Mouse (Mus musculus): ENCODE data around the gene Riok2. TPM values are rescaled to one million over a fixed set of nuclear protein-coding genes. Genes with fewer than 3 reads are reported as not detected.

The Riok2 gene
- polyA plus RNA-seq, 1 experiment from 2014 or later = 13.6 TPM

- no peak for TF ChIP-seq CTCF (IDR thresholded peaks at IDR 0.05; ENCODE audit: low read depth)
- Histone ChIP-seq H3K27ac (ENCODE audit: low read depth, low read length) (no peak overlapping the region), H3K27me3 (replicated peaks; ENCODE audit: control insufficient read depth, insufficient read depth, low read length) (no peaks in the 10 kb centered on the region), H3K4me3 (ENCODE audit: low read depth, low read length) (no peak overlapping the region), H3K9me3 (ENCODE audit: control insufficient read depth) (no peaks in the 10 kb centered on the region), H3K9ac (ENCODE audit: low read depth, low read length) (no peak overlapping the region), H3K4me1 (replicated peaks; ENCODE audit: control insufficient read depth, insufficient read depth, low read length) (no peaks in the 10 kb centered on the region), H3K4me2 (replicated peaks; ENCODE audit: low read depth) (no peak overlapping the region), H3K36me3 (ENCODE audit: control insufficient read depth, insufficient read depth) (no peaks in the 10 kb centered on the region)
- 81% methylated on average over 4 of the region's 4 CpGs for WGBS
- no peak for ATAC-seq
Observed at GRCm38 (mm10) chr17:17433679-17434078, 59.6 kb downstream of the Riok2 start.

- H3K4me1 ChIP-seq (replicated peaks; ENCODE audit: control insufficient read depth, insufficient read depth, low read length) = no peaks in the 10 kb centered on the region
- no peak for TF ChIP-seq CTCF (IDR thresholded peaks at IDR 0.05; ENCODE audit: low read depth)
- no peaks in the 10 kb centered on the region for H3K36me3 ChIP-seq (ENCODE audit: control insufficient read depth, insufficient read depth)
- no peaks in the 10 kb centered on the region for H3K27me3 ChIP-seq (replicated peaks; ENCODE audit: control insufficient read depth, insufficient read depth, low read length)
- ATAC-seq = no peak
- no peak overlapping the region for H3K4me2 ChIP-seq (replicated peaks; ENCODE audit: low read depth)
- H3K9ac ChIP-seq (ENCODE audit: low read depth, low read length) = no peak overlapping the region
- no peaks in the 10 kb centered on the region for H3K9me3 ChIP-seq (ENCODE audit: control insufficient read depth)
- H3K27ac ChIP-seq (ENCODE audit: low read depth, low read length) = no peak overlapping the region
- no peak overlapping the region for H3K4me3 ChIP-seq (ENCODE audit: low read depth, low read length)
Observed at GRCm38 (mm10) chr17:17438576-17439191, 64.6 kb downstream of the Riok2 start.

- Histone ChIP-seq H3K27me3 (replicated peaks; ENCODE audit: control insufficient read depth, insufficient read depth, low read length) (no peaks in the 10 kb centered on the region), H3K27ac (ENCODE audit: low read depth, low read length) (no peak overlapping the region), H3K4me2 (replicated peaks; ENCODE audit: low read depth) (no peak overlapping the region), H3K9ac (ENCODE audit: low read depth, low read length) (no peak overlapping the region), H3K36me3 (ENCODE audit: control insufficient read depth, insufficient read depth) (no peaks in the 10 kb centered on the region), H3K9me3 (ENCODE audit: control insufficient read depth) (no peaks in the 10 kb centered on the region), H3K4me1 (replicated peaks; ENCODE audit: control insufficient read depth, insufficient read depth, low read length) (no peaks in the 10 kb centered on the region), H3K4me3 (ENCODE audit: low read depth, low read length) (no peak overlapping the region)
- no peak for ATAC-seq
- WGBS = 60% methylated on average over 4 of the region's 4 CpGs
- TF ChIP-seq CTCF (IDR thresholded peaks at IDR 0.05; ENCODE audit: low read depth) = no peak
Observed at GRCm38 (mm10) chr17:17441876-17442498, 67.9 kb downstream of the Riok2 start.

GRCm38 (mm10) chr17:17444297-17444886 lies 70.3 kb downstream of the Riok2 start:
- Histone ChIP-seq H3K4me2 (replicated peaks; ENCODE audit: low read depth) (no peak overlapping the region), H3K9ac (ENCODE audit: low read depth, low read length) (no peak overlapping the region), H3K27ac (ENCODE audit: low read depth, low read length) (no peak overlapping the region), H3K4me1 (replicated peaks; ENCODE audit: control insufficient read depth, insufficient read depth, low read length) (no peaks in the 10 kb centered on the region), H3K9me3 (ENCODE audit: control insufficient read depth) (no peaks in the 10 kb centered on the region), H3K27me3 (replicated peaks; ENCODE audit: control insufficient read depth, insufficient read depth, low read length) (no peaks in the 10 kb centered on the region), H3K4me3 (ENCODE audit: low read depth, low read length) (no peak overlapping the region), H3K36me3 (ENCODE audit: control insufficient read depth, insufficient read depth) (no peaks in the 10 kb centered on the region)
- no peak for TF ChIP-seq CTCF (IDR thresholded peaks at IDR 0.05; ENCODE audit: low read depth)
- WGBS = 77% methylated on average over 3 of the region's 3 CpGs
- ATAC-seq = no peak

Other genes with a start within 250 kb of the Riok2 start
- 3.7 and 4.4 TPM in 2 replicates for gene Lix1, start 28.4 kb downstream of the Riok2 start, polyA plus RNA-seq (2015; fragmentation: Nextera tagmentation; extraction: Ambion mirVana)